Mouse (Mus musculus) myocyte (in vitro differentiated cells): Measurements from ENCODE around the gene Pam16. TPM values are rescaled to one million over a fixed set of nuclear protein-coding genes. Genes with fewer than 3 reads are reported as not detected.

Experiments
- H3K27me3 ChIP-seq: one replicate; pipeline ENCODE4 v1.6.1; 2011; ENCODE audit not compliant: control insufficient read depth, insufficient read depth, insufficient read length
- H3K36me3 ChIP-seq: one replicate; pipeline ENCODE4 v1.6.1; 2011; ENCODE audit not compliant: control insufficient read depth, insufficient read depth
- H3K4me2 ChIP-seq: one replicate; pipeline ENCODE4 v1.6.1; 2011; ENCODE audit warnings: low read depth, control low read depth
- H3K4me3 ChIP-seq: one replicate; pipeline ENCODE4 v1.5.1; 2011; ENCODE audit warnings: mild to moderate bottlenecking, control low read depth, moderate library complexity
- H3K79me2 ChIP-seq: one replicate; pipeline ENCODE4 v1.6.1; 2011; ENCODE audit not compliant: control insufficient read depth, insufficient read depth
- H3ac ChIP-seq: one replicate; pipeline ENCODE4 v1.6.1; 2011; ENCODE audit not compliant: control insufficient read depth, insufficient read length
- CEBPB ChIP-seq: IDR thresholded peaks from 2 replicates; pipeline ENCODE4 v1.6.1; 2011; ENCODE audit warnings: mild to moderate bottlenecking, moderate library complexity; ENCODE audit not compliant: poor library complexity, insufficient read depth, severe bottlenecking
- E2F4 ChIP-seq: IDR thresholded peaks from one replicate; pipeline ENCODE4 v1.6.1; 2011; ENCODE audit warnings: mild to moderate bottlenecking, control low read depth, moderate library complexity; ENCODE audit not compliant: insufficient read depth
- MAX ChIP-seq: IDR thresholded peaks from one replicate; pipeline ENCODE4 v1.6.1; 2011; ENCODE audit warnings: low read depth, mild to moderate bottlenecking, control low read depth
- MYOD1 ChIP-seq, 3 experiments: IDR thresholded peaks; one replicate each; pipeline ENCODE4 v1.6.1; 2011; ENCODE audit warnings: control low read depth in 2 of 3, low read depth in 2 of 3, mild to moderate bottlenecking in 2 of 3, moderate library complexity in 1 of 3; ENCODE audit not compliant: insufficient read length in 2 of 3, control insufficient read depth in 1 of 3
- MYOG ChIP-seq, 3 experiments: IDR thresholded peaks; one replicate each; pipeline ENCODE4 v1.6.1; 2011; ENCODE audit warnings: control low read depth in 2 of 3, low read depth in 2 of 3, mild to moderate bottlenecking in 2 of 3; ENCODE audit not compliant: insufficient read length in 2 of 3, control insufficient read depth in 1 of 3, insufficient read depth in 1 of 3
- POLR2A ChIP-seq: IDR thresholded peaks from one replicate; pipeline ENCODE4 v1.6.1; 2011; ENCODE audit warnings: low read depth, mild to moderate bottlenecking, control low read depth, moderate library complexity; ENCODE audit not compliant: insufficient read length
- POLR2AphosphoS2 ChIP-seq: IDR thresholded peaks from one replicate; pipeline ENCODE4 v1.6.1; 2011; ENCODE audit warnings: low read depth, control low read depth; ENCODE audit not compliant: insufficient read length
- REST ChIP-seq: IDR thresholded peaks from one replicate; pipeline ENCODE4 v1.6.1; 2011; ENCODE audit warnings: mild to moderate bottlenecking, control low read depth, moderate library complexity; ENCODE audit not compliant: insufficient read depth, insufficient read length
- SRF ChIP-seq: IDR thresholded peaks from one replicate; pipeline ENCODE4 v1.6.1; 2011; ENCODE audit warnings: low read depth; ENCODE audit not compliant: control insufficient read depth, insufficient read length
- TCF12 ChIP-seq: IDR thresholded peaks from one replicate; pipeline ENCODE4 v1.6.1; 2011; ENCODE audit warnings: mild to moderate bottlenecking, control low read depth; ENCODE audit not compliant: poor library complexity, insufficient read depth, severe bottlenecking
- TCF3 ChIP-seq: IDR thresholded peaks from one replicate; pipeline ENCODE4 v1.6.1; 2011; ENCODE audit warnings: low read depth, control low read depth; ENCODE audit not compliant: insufficient read length
- USF1 ChIP-seq: IDR thresholded peaks from one replicate; pipeline ENCODE4 v1.6.1; 2011; ENCODE audit warnings: low read depth, mild to moderate bottlenecking, control low read depth, moderate library complexity
- polyA plus RNA-seq: library from polyadenylated mRNA; unstranded; fragments of >200 nt; fragmentation: generic; extraction: Trizol; gene quantifications from one replicate; pipeline ENCODE4 v1.2.1, GENCODE M21; 2012; ENCODE audit warnings: missing spikeins

The Pam16 gene
- polyA plus RNA-seq, 1 experiment, result 98.6 TPM

GRCm38 (mm10) chr16:4641119-4641838 lies 16.5 kb upstream of the Pam16 start:
- Histone ChIP-seq H3K27me3 (no peaks in the 10 kb centered on the region), H3K79me2 (peaks cover 51% of the 10 kb centered on the region), H3K4me3 (peak overlapping the region; percentile 61), H3K36me3 (no peaks in the 10 kb centered on the region), H3ac (peak overlapping the region; percentile 48), H3K4me2 (peak overlapping the region; percentile 90)
- TF ChIP-seq MYOD1 (IDR thresholded peaks at IDR 0.05; ENCODE audit: control insufficient read depth in 1 of 3, insufficient read length in 2 of 3, low read depth in 2 of 3) (peak in 1 of 3 experiments; percentile 44), MAX (no peak), POLR2AphosphoS2 (no peak), E2F4 (no peak), MYOG (IDR thresholded peaks at IDR 0.05; ENCODE audit: control insufficient read depth in 1 of 3, insufficient read depth in 1 of 3, insufficient read length in 2 of 3, low read depth in 2 of 3) (peak in 1 of 3 experiments; percentile 25), SRF (no peak)

GRCm38 (mm10) chr16:4640267-4641005 lies 15.6 kb upstream of the Pam16 start:
- Histone ChIP-seq H3ac (peak overlapping the region; percentile 48), H3K36me3 (no peaks in the 10 kb centered on the region), H3K4me2 (peak overlapping the region; percentile 90), H3K4me3 (peak overlapping the region; percentile 61), H3K27me3 (no peaks in the 10 kb centered on the region), H3K79me2 (peaks cover 42% of the 10 kb centered on the region)
- TF ChIP-seq POLR2AphosphoS2 (peak; percentile 53), POLR2A (peak; percentile 42), USF1 (peak; percentile 19), MYOG (IDR thresholded peaks at IDR 0.05; ENCODE audit: control insufficient read depth in 1 of 3, insufficient read depth in 1 of 3, insufficient read length in 2 of 3, low read depth in 2 of 3) (no peak)

GRCm38 (mm10) chr16:4639831-4640237 lies 15.0 kb upstream of the Pam16 start, which contains the start of the genes Vasn and Dnaja3:
Vasn (plus strand) TSS chr16:4639941.
Dnaja3 (plus strand) TSS chr16:4639989.
- Histone ChIP-seq H3K79me2 (peaks cover 36% of the 10 kb centered on the region), H3K4me2 (peak within 1 kb of the TSS; percentile 90), H3K4me3 (peak within 1 kb of the TSS; percentile 61), H3K27me3 (no peaks in the 10 kb centered on the region), H3ac (peak within 1 kb of the TSS; percentile 48), H3K36me3 (no peaks in the 10 kb centered on the region)
- peak; percentile 89 for TF ChIP-seq POLR2AphosphoS2
- no peak for TF ChIP-seq TCF3
- TF ChIP-seq POLR2A, result peak; percentile 77

GRCm38 (mm10) chr16:4638891-4639390 lies 14.2 kb upstream of the Pam16 start:
- peaks cover 30% of the 10 kb centered on the region for H3K79me2 ChIP-seq
- H3ac ChIP-seq, result no peak overlapping the region
- no peaks in the 10 kb centered on the region for H3K36me3 ChIP-seq
- peak overlapping the region; percentile 22 for H3K4me2 ChIP-seq
- H3K4me3 ChIP-seq, result no peak overlapping the region
- TF ChIP-seq POLR2A (no peak), USF1 (no peak)
- H3K27me3 ChIP-seq, result no peaks in the 10 kb centered on the region

- peaks cover 8% of the 10 kb centered on the region for H3K79me2 ChIP-seq
- H3K4me3 ChIP-seq, result no peak overlapping the region
- no peak overlapping the region for H3ac ChIP-seq
- H3K4me2 ChIP-seq, result no peak overlapping the region
- H3K27me3 ChIP-seq, result no peaks in the 10 kb centered on the region
- TF ChIP-seq USF1, result no peak
- no peak for TF ChIP-seq MAX
- TF ChIP-seq REST, result no peak
- TF ChIP-seq POLR2AphosphoS2, result no peak
- no peak for TF ChIP-seq CEBPB
- no peak for TF ChIP-seq SRF
- no peak for TF ChIP-seq E2F4
- no peak for TF ChIP-seq MYOD1 (IDR thresholded peaks at IDR 0.05; ENCODE audit: control insufficient read depth in 1 of 3, insufficient read length in 2 of 3, low read depth in 2 of 3)
- TF ChIP-seq MYOG (IDR thresholded peaks at IDR 0.05; ENCODE audit: control insufficient read depth in 1 of 3, insufficient read depth in 1 of 3, insufficient read length in 2 of 3, low read depth in 2 of 3), result no peak
- TF ChIP-seq TCF3, result no peak
- no peak for TF ChIP-seq POLR2A
- no peak for TF ChIP-seq TCF12
- peaks cover 4% of the 10 kb centered on the region for H3K36me3 ChIP-seq
These were observed 11.0 kb upstream of the Pam16 start for GRCm38 (mm10) chr16:4635760-4636159.
